Comparison of ENCODE assay signal across 8 mouse cellular contexts in the genomic region with DNA sequence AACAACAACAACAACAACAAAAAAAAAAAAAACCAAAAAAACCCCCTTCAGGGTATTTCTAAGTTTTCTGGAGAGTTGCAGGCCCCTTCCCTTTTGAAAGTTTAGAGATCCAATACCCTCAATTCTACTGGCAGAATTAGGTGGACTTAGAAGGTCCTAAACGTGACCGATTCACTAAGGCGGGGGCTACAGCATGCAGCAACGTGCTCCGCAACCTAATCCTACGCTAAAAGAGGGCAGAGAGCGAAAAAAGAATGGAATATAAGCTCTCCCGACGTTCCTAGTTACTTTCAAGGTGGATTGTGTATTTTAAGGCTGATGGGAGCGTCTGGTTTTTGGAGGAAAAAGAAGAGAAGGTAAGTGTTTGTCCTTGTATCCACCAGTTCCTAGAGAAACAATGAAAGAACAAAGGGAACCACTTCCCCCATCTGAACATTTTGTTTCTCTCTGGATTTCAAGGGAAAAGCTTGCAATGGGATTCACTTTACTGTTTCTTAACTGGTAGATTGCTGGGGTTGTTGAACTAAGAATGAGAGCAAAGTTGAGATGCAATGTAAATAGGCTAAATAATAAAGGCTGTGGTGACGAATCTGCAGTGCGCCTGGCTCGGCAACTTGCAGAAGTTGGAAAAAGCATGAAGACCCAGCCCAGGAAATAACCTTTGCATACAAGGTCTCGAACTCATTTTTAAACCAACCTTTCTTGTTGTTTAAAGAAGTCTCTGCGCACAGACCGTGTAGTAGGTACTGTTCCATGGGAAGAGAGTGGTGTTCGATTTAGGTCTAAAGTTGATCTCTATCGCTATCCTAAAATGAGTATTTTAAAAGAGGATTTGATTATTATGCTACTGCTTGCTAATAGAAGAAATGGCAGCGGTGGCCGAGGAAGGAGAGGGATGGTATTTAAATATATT. TPM values are rescaled to one million over a fixed set of nuclear protein-coding genes. Genes with fewer than 3 reads are reported as not detected.
DNase-seq lines count a peak whose midpoint lies in the region; ATAC-seq and TF ChIP-seq lines count a peak whose summit lies in the region.

A gene (plus strand): TSS at position 222 of the 913 bp plus-strand sequence.

- peak within 1 kb of the TSS; percentile 95 for H3K4me2 ChIP-seq in embryonic facial prominence, embryonic 14.5 days (ENCODE audit: low read depth, low read length)
- peak within 1 kb of the TSS; percentile 82 for H3K4me2 ChIP-seq in heart, embryonic 13.5 days

- peak within 1 kb of the TSS; percentile 82 for H3K9ac ChIP-seq in ES-E14 (ENCODE audit: insufficient read depth, low read depth, low read length, poor library complexity, severe bottlenecking)
- peak within 1 kb of the TSS; percentile 96 for H3K9ac ChIP-seq in embryonic facial prominence, embryonic 14.5 days (ENCODE audit: low read depth, low read length)
- peak within 1 kb of the TSS; percentile 93 for H3K9ac ChIP-seq in heart, embryonic 13.5 days

- no peaks in the 10 kb centered on the region for H3K27me3 ChIP-seq in embryonic facial prominence, embryonic 14.5 days (replicated peaks; ENCODE audit: control insufficient read depth, insufficient read depth, low read length)
- no peaks in the 10 kb centered on the region for H3K27me3 ChIP-seq in heart, embryonic 13.5 days (replicated peaks)
- no peaks in the 10 kb centered on the region for H3K27me3 ChIP-seq in midbrain, embryonic 10.5 days (ENCODE audit: low read depth, poor library complexity, severe bottlenecking)

- no peaks in the 10 kb centered on the region for H3K36me3 ChIP-seq in ES-E14 (ENCODE audit: control insufficient read depth, insufficient read depth, low read length, poor library complexity, severe bottlenecking)
- H3K36me3 ChIP-seq in embryonic facial prominence, embryonic 14.5 days (ENCODE audit: control insufficient read depth, insufficient read depth, low read length) = no peaks in the 10 kb centered on the region
- H3K36me3 ChIP-seq in heart, embryonic 13.5 days = no peaks in the 10 kb centered on the region
- no peaks in the 10 kb centered on the region for H3K36me3 ChIP-seq in midbrain, embryonic 10.5 days

- 5% methylated on average over 20 of the region's 20 CpGs for WGBS in embryonic facial prominence, embryonic 14.5 days
- 2% methylated on average over 20 of the region's 20 CpGs for WGBS in heart, embryonic 13.5 days
- under 1% methylated on average over 20 of the region's 20 CpGs for WGBS in midbrain, embryonic 10.5 days

- peak within 1 kb of the TSS; percentile 97 for H3K27ac ChIP-seq in ES-E14 (ENCODE audit: insufficient read depth, low read depth, low read length, poor library complexity, severe bottlenecking)
- H3K27ac ChIP-seq in embryonic facial prominence, embryonic 14.5 days (replicated peaks; ENCODE audit: low read depth, low read length) = peak within 1 kb of the TSS; percentile 100
- peak within 1 kb of the TSS; percentile 100 for H3K27ac ChIP-seq in heart, embryonic 13.5 days (replicated peaks)
- H3K27ac ChIP-seq in midbrain, embryonic 10.5 days (replicated peaks) = peak within 1 kb of the TSS; percentile 100

- DNase-seq in A20 (ENCODE audit: low read depth, low spot score) = peak; percentile 78
- no peak for DNase-seq in ES-E14 (ENCODE audit: low read depth, low spot score)
- peak; percentile 51 for DNase-seq in embryonic facial prominence, embryonic 14.5 days (ENCODE audit: low spot score)
- peak; percentile 31 for DNase-seq in kidney, postnatal 14 days
- DNase-seq in midbrain, embryonic 10.5 days (ENCODE audit: low spot score) = peak; percentile 40
- DNase-seq in urinary bladder, postnatal 10 days (ENCODE audit: low spot score) = no peak
- DNase-seq in MN1 (ENCODE audit: low spot score) = no peak

- peak within 1 kb of the TSS; percentile 75 to 86 for H3K4me3 ChIP-seq in ES-E14 (ENCODE audit: insufficient read depth in 1 of 2, low read depth in 1 of 2, low read length in 2 of 2, poor library complexity in 1 of 2, severe bottlenecking in 1 of 2)
- H3K4me3 ChIP-seq in embryonic facial prominence, embryonic 14.5 days (ENCODE audit: low read depth, low read length) = peak within 1 kb of the TSS; percentile 60
- peak within 1 kb of the TSS; percentile 71 for H3K4me3 ChIP-seq in heart, embryonic 13.5 days
- H3K4me3 ChIP-seq in midbrain, embryonic 10.5 days = peak within 1 kb of the TSS; percentile 81

- H3K9me3 ChIP-seq in ES-E14 (ENCODE audit: control insufficient read depth, insufficient read depth, low read depth, low read length) = no peaks in the 10 kb centered on the region
- H3K9me3 ChIP-seq in embryonic facial prominence, embryonic 14.5 days (ENCODE audit: control insufficient read depth, low read length) = no peaks in the 10 kb centered on the region
- H3K9me3 ChIP-seq in heart, embryonic 13.5 days = no peaks in the 10 kb centered on the region
- H3K9me3 ChIP-seq in midbrain, embryonic 10.5 days (replicated peaks) = no peaks in the 10 kb centered on the region

- in situ Hi-C loops in ES-E14 (cut with MboI; ENCODE audit: low sequenced_read_pairs in 2 of 2, unreplicated experiment in 2 of 2) = no loop called here

- no peak for ATAC-seq in embryonic facial prominence, embryonic 14.5 days (ENCODE audit: low read depth)
- no peak for ATAC-seq in heart, embryonic 13.5 days (ENCODE audit: extremely low read depth, insufficient number of reproducible peaks, low FRiP score, low TSS enrichment)

- H3K4me1 ChIP-seq in ES-E14 (ENCODE audit: control insufficient read depth in 2 of 2, insufficient read depth in 2 of 2, low read length in 2 of 2, poor library complexity in 1 of 2) = peaks cover 2 to 9% of the 10 kb centered on the region in 2 experiments; a peak in 3 of 4 replicates
- H3K4me1 ChIP-seq in embryonic facial prominence, embryonic 14.5 days (ENCODE audit: control insufficient read depth, insufficient read depth, low read length) = peaks cover 34% of the 10 kb centered on the region
- peaks cover 46% of the 10 kb centered on the region for H3K4me1 ChIP-seq in heart, embryonic 13.5 days
- peaks cover 66% of the 10 kb centered on the region for H3K4me1 ChIP-seq in midbrain, embryonic 10.5 days

TF ChIP-seq in ES-E14, 5 proteins besides CTCF, POLR2A, EP300 and RAD21:
- no peak for TF ChIP-seq CHD2 (IDR thresholded peaks at IDR 0.05; ENCODE audit: low read depth, low read length)
- TF ChIP-seq ZC3H11A (IDR thresholded peaks at IDR 0.05; ENCODE audit: borderline replicate concordance, low read depth, low read length) = no peak
- TF ChIP-seq HCFC1 (IDR thresholded peaks at IDR 0.05; ENCODE audit: borderline replicate concordance, insufficient read depth, low read length) = no peak
- no peak for TF ChIP-seq MAFK (IDR thresholded peaks at IDR 0.05; ENCODE audit: insufficient read depth, low read depth, low read length)
- TF ChIP-seq ZNF384 (IDR thresholded peaks at IDR 0.05; ENCODE audit: low read depth, low read length) = no peak
TF ChIP-seq in ES-E14: peak in this region for 0.

RNA-seq across cellular contexts. Expression of the gene that starts here (rescaled TPM):
- 39.7 and 40.7 TPM in 2 replicates for total RNA-seq in ES-E14 (2012; rRNA removed)
- polyA plus RNA-seq in embryonic facial prominence, embryonic 14.5 days (2014; fragmentation: Nextera tagmentation; extraction: Ambion mirVana) = 27.4 and 32.1 TPM in 2 replicates
- polyA plus RNA-seq in heart, embryonic 13.5 days (2015; fragmentation: Nextera tagmentation; extraction: Ambion mirVana) = 32.5 and 42.5 TPM in 2 replicates
- polyA plus RNA-seq in midbrain, embryonic 10.5 days (2016; fragmentation: Nextera tagmentation; extraction: Ambion mirVana) = 66.9 and 71.0 TPM in 2 replicates

Comparison
In these comparisons a context has a peak if more than half of its experiments do, and no peak if none do; other contexts are left out.
1. DNase-seq: peak in A20 (single experiment), embryonic facial prominence, embryonic 14.5 days (single experiment), kidney, postnatal 14 days (single experiment) and midbrain, embryonic 10.5 days (single experiment); none in ES-E14 (single experiment), urinary bladder, postnatal 10 days (single experiment) and MN1 (single experiment).
2. Peak in every context shown above with its lines, with median percentiles within 50 percentile points of each other: H3K27ac ChIP-seq, H3K4me3 ChIP-seq and H3K9ac ChIP-seq.